Mouse (Mus musculus) midbrain, embryonic 13.5 days (tissue): ENCODE results near the gene Rrm1. TPM values are rescaled to one million over a fixed set of nuclear protein-coding genes. Genes with fewer than 3 reads are reported as not detected.
A peak's percentile ranks its signal among the peaks of the same experiment; 100 is the strongest.

ENCODE experiments used
- ATAC-seq: fragments of 200-750 bp; cut with Nextera tagmentation; 2 replicates; pipeline ENCODE4 v1.8.0; 2017; ENCODE audit warnings: mild to moderate bottlenecking, moderate TSS enrichment, moderate library complexity
- H3K27ac ChIP-seq: fragments of 300-500 bp; sonication (generic); 2 replicates; pipeline ENCODE4 v1.5.1; 2015; ENCODE audit warnings: inconsistent platforms, mild to moderate bottlenecking, moderate library complexity
- H3K27me3 ChIP-seq: fragments of 300-500 bp; sonication (generic); 2 replicates; pipeline ENCODE4 v1.6.1; 2015; ENCODE audit warnings: mild to moderate bottlenecking, inconsistent platforms
- H3K36me3 ChIP-seq: fragments of 300-500 bp; sonication (generic); 2 replicates; pipeline ENCODE4 v1.6.1; 2015; ENCODE audit warnings: mild to moderate bottlenecking, inconsistent platforms
- H3K4me1 ChIP-seq: fragments of 300-500 bp; sonication (generic); replicated peaks from 2 replicates; pipeline ENCODE4 v1.6.1; 2015; ENCODE audit warnings: inconsistent platforms
- H3K4me2 ChIP-seq: fragments of 300-500 bp; sonication (generic); replicated peaks from 2 replicates; pipeline ENCODE4 v1.6.1; 2015; ENCODE audit warnings: moderate library complexity, mild to moderate bottlenecking, inconsistent platforms
- H3K4me3 ChIP-seq: fragments of 300-500 bp; sonication (generic); replicated peaks from 2 replicates; pipeline ENCODE4 v1.5.1; 2015; ENCODE audit warnings: mild to moderate bottlenecking, inconsistent platforms
- H3K9ac ChIP-seq: fragments of 300-500 bp; sonication (generic); replicated peaks from 2 replicates; pipeline ENCODE4 v1.6.1; 2015; ENCODE audit warnings: mild to moderate bottlenecking, inconsistent platforms
- H3K9me3 ChIP-seq: fragments of 300-500 bp; sonication (generic); 2 replicates; pipeline ENCODE4 v1.6.1; 2016; ENCODE audit warnings: mild to moderate bottlenecking, inconsistent platforms
- WGBS: fragments of 180-500 bp; shearing (Covaris S2); methylation state at CpG from one replicate; pipeline ENCODE4 v1.1.7; 2015; 5-methylcytosine and 5-hydroxymethylcytosine counted together
- polyA plus RNA-seq: library from polyadenylated mRNA; unstranded; fragments of >200 nt; fragmentation: Nextera tagmentation; extraction: Ambion mirVana; gene quantifications from 2 replicates; pipeline ENCODE4 v1.2.1, GENCODE M21; 2015

The Rrm1 gene
- polyA plus RNA-seq, 1 experiment from 2014 or later: 86.3 TPM

GRCm38 (mm10) chr7:102508666-102509065 lies 67.2 kb downstream of the Rrm1 start:
- H3K4me1 ChIP-seq: peaks cover 7% of the 10 kb centered on the region; the same call in 1 of the 2 replicates
- H3K4me2 ChIP-seq: no peak overlapping the region
- H3K4me3 ChIP-seq: no peak overlapping the region
- H3K9ac ChIP-seq: no peak overlapping the region
- no peak for ATAC-seq
- no peaks in the 10 kb centered on the region for H3K9me3 ChIP-seq
- no peaks in the 10 kb centered on the region for H3K36me3 ChIP-seq
- H3K27ac ChIP-seq: no peak overlapping the region
- H3K27me3 ChIP-seq: peaks cover 9% of the 10 kb centered on the region
- 95% methylated on average over 6 of the region's 6 CpGs for WGBS

GRCm38 (mm10) chr7:102509726-102510125 lies 68.2 kb downstream of the Rrm1 start:
- Histone ChIP-seq H3K4me1 (peaks cover 7% of the 10 kb centered on the region; the same call in 1 of the 2 replicates), H3K9ac (no peak overlapping the region), H3K9me3 (no peaks in the 10 kb centered on the region), H3K27ac (no peak overlapping the region), H3K4me2 (no peak overlapping the region), H3K36me3 (no peaks in the 10 kb centered on the region), H3K4me3 (no peak overlapping the region), H3K27me3 (peaks cover 18% of the 10 kb centered on the region)
- 81% methylated on average over 7 of the region's 7 CpGs for WGBS
- no peak for ATAC-seq

GRCm38 (mm10) chr7:102511927-102512326 lies 70.4 kb downstream of the Rrm1 start:
- Histone ChIP-seq H3K27me3 (peaks cover 24% of the 10 kb centered on the region), H3K4me3 (no peak overlapping the region), H3K4me1 (peaks cover 7% of the 10 kb centered on the region; the same call in 1 of the 2 replicates), H3K9me3 (no peaks in the 10 kb centered on the region), H3K27ac (no peak overlapping the region), H3K4me2 (no peak overlapping the region), H3K9ac (no peak overlapping the region), H3K36me3 (no peaks in the 10 kb centered on the region)
- WGBS: 92% methylated on average over 10 of the region's 10 CpGs
- no peak for ATAC-seq

GRCm38 (mm10) chr7:102512814-102513435 lies 71.4 kb downstream of the Rrm1 start:
- ATAC-seq: peak; percentile 96
- under 1% methylated on average over 52 of the region's 54 CpGs for WGBS
- Histone ChIP-seq H3K36me3 (no peaks in the 10 kb centered on the region), H3K27ac (no peak overlapping the region), H3K9ac (peak overlapping the region; percentile 76), H3K9me3 (no peaks in the 10 kb centered on the region), H3K27me3 (peaks cover 24% of the 10 kb centered on the region), H3K4me1 (peaks cover 7% of the 10 kb centered on the region; the same call in 1 of the 2 replicates), H3K4me2 (peak overlapping the region; percentile 83), H3K4me3 (peak overlapping the region; percentile 53)

- peaks cover 24% of the 10 kb centered on the region for H3K27me3 ChIP-seq
- no peak for ATAC-seq
- H3K27ac ChIP-seq: no peak overlapping the region
- H3K4me1 ChIP-seq: peaks cover 7% of the 10 kb centered on the region; the same call in 1 of the 2 replicates
- WGBS: 74% methylated on average over 4 of the region's 4 CpGs
- no peaks in the 10 kb centered on the region for H3K36me3 ChIP-seq
- H3K9ac ChIP-seq: no peak overlapping the region
- H3K4me3 ChIP-seq: no peak overlapping the region
- H3K4me2 ChIP-seq: no peak overlapping the region
- no peaks in the 10 kb centered on the region for H3K9me3 ChIP-seq
These were observed 72.6 kb downstream of the Rrm1 start for GRCm38 (mm10) chr7:102514144-102514543.

- Histone ChIP-seq H3K9ac (no peak overlapping the region), H3K36me3 (no peaks in the 10 kb centered on the region), H3K9me3 (no peaks in the 10 kb centered on the region), H3K4me2 (no peak overlapping the region), H3K4me3 (no peak overlapping the region), H3K27me3 (peaks cover 24% of the 10 kb centered on the region), H3K4me1 (peaks cover 7% of the 10 kb centered on the region; the same call in 1 of the 2 replicates), H3K27ac (no peak overlapping the region)
- WGBS: 82% methylated on average over 10 of the region's 10 CpGs
- no peak for ATAC-seq
These were observed 75.0 kb downstream of the Rrm1 start for GRCm38 (mm10) chr7:102516261-102517050.

- no peak overlapping the region for H3K4me2 ChIP-seq
- H3K9me3 ChIP-seq: no peaks in the 10 kb centered on the region
- no peaks in the 10 kb centered on the region for H3K36me3 ChIP-seq
- H3K27me3 ChIP-seq: peaks cover 21% of the 10 kb centered on the region
- H3K9ac ChIP-seq: no peak overlapping the region
- peaks cover 7% of the 10 kb centered on the region; the same call in 1 of the 2 replicates for H3K4me1 ChIP-seq
- H3K4me3 ChIP-seq: no peak overlapping the region
- no peak for ATAC-seq
- 85% methylated on average over 2 of the region's 2 CpGs for WGBS
- no peak overlapping the region for H3K27ac ChIP-seq
These were observed 75.5 kb downstream of the Rrm1 start for GRCm38 (mm10) chr7:102517051-102517335.

Other genes starting within 250 kb of the Rrm1 start
- gene Nup98, start 231.5 kb upstream of the Rrm1 start, polyA plus RNA-seq: 27.2 and 27.4 TPM in 2 replicates
- 50.1 and 51.6 TPM in 2 replicates for gene Pgap2, start 231.5 kb upstream of the Rrm1 start, polyA plus RNA-seq
- 14.4 and 17.6 TPM in 2 replicates for gene Rhog, start 185.6 kb upstream of the Rrm1 start, polyA plus RNA-seq
- 8.1 and 8.5 TPM in 2 replicates for gene Stim1, start 173.9 kb upstream of the Rrm1 start, polyA plus RNA-seq
- 0.55 and 0.59 TPM in 2 replicates for gene Olfr543, start 40.0 kb downstream of the Rrm1 start, polyA plus RNA-seq
- 0.16 and 0.19 TPM in 2 replicates for gene Olfr544, start 46.6 kb downstream of the Rrm1 start, polyA plus RNA-seq
- 0.30 and 0.41 TPM in 2 replicates for gene Olfr545, start 57.9 kb downstream of the Rrm1 start, polyA plus RNA-seq
- not detected in 2 replicates for gene Olfr547, start 93.1 kb downstream of the Rrm1 start, polyA plus RNA-seq
- gene Olfr548-ps1, start 99.2 kb downstream of the Rrm1 start, polyA plus RNA-seq: not detected in 2 replicates
- not detected in 2 replicates for gene Olfr549, start 108.2 kb downstream of the Rrm1 start, polyA plus RNA-seq
- gene Trim21, start 123.8 kb downstream of the Rrm1 start, polyA plus RNA-seq: 0.17 TPM in 1 of 2 replicates, not detected in the other
- gene Olfr550, start 129.7 kb downstream of the Rrm1 start, polyA plus RNA-seq: not detected in 2 replicates
- not detected in 2 replicates for gene Olfr551, start 150.2 kb downstream of the Rrm1 start, polyA plus RNA-seq
- not detected in 2 replicates for gene Olfr552, start 156.1 kb downstream of the Rrm1 start, polyA plus RNA-seq
- gene Olfr553, start 176.5 kb downstream of the Rrm1 start, polyA plus RNA-seq: not detected in 2 replicates
- gene Olfr554, start 196.7 kb downstream of the Rrm1 start, polyA plus RNA-seq: not detected in 2 replicates
- not detected in 2 replicates for gene Olfr555, start 217.1 kb downstream of the Rrm1 start, polyA plus RNA-seq
- gene Olfr556, start 223.2 kb downstream of the Rrm1 start, polyA plus RNA-seq: not detected in 2 replicates
- 7.3 and 8.0 TPM in 2 replicates for gene Trim68, start 245.6 kb downstream of the Rrm1 start, polyA plus RNA-seq